8 mouse cellular contexts compared by ENCODE assay signal in genomic region chr13:44819400-44819799, GRCm38 (mm10).
DNase-seq lines count a peak whose midpoint lies in the region; ATAC-seq lines count a peak whose summit lies in the region.

No protein-coding gene starts in this region.

- intact Hi-C loops in heart, postnatal 14 days (cut with DNase I), result no loop called here

- no peak overlapping the region for H3K4me2 ChIP-seq in heart, embryonic 12.5 days
- no peak overlapping the region for H3K4me2 ChIP-seq in intestine, embryonic 16.5 days (ENCODE audit: low read depth, low read length)

- no peak overlapping the region for H3K4me3 ChIP-seq in heart, embryonic 12.5 days
- no peak overlapping the region for H3K4me3 ChIP-seq in intestine, embryonic 16.5 days (ENCODE audit: low read length)

- no peaks in the 10 kb centered on the region for H3K27me3 ChIP-seq in heart, embryonic 12.5 days (replicated peaks)
- no peaks in the 10 kb centered on the region for H3K27me3 ChIP-seq in intestine, embryonic 16.5 days (replicated peaks; ENCODE audit: control insufficient read depth, insufficient read depth, low read length)

- WGBS in heart, embryonic 12.5 days, result 11% methylated on average over 4 of the region's 4 CpGs
- 27% methylated on average over 4 of the region's 4 CpGs for WGBS in intestine, embryonic 16.5 days

- ATAC-seq in heart, embryonic 12.5 days (ENCODE audit: insufficient number of reproducible peaks, low FRiP score), result no peak
- ATAC-seq in intestine, embryonic 16.5 days, result no peak

- peak; percentile 96 for DNase-seq in heart, adult 11 months
- DNase-seq in CD4-positive, CD25-positive, alpha-beta regulatory T cell, adult 2 months (ENCODE audit: low read depth, low spot score), result peak; percentile 86
- DNase-seq in cerebellum, postnatal 10 days, result peak; percentile 69 to 71
- DNase-seq in heart, postnatal 14 days, result peak; percentile 49 to 69
- DNase-seq in lung, postnatal 4 days, result peak; percentile 51 to 64
- DNase-seq in layer of hippocampus, adult 9-10 months (ENCODE audit: low spot score), result no peak

- no peaks in the 10 kb centered on the region for H3K9me3 ChIP-seq in heart, embryonic 12.5 days (replicated peaks)
- no peaks in the 10 kb centered on the region for H3K9me3 ChIP-seq in intestine, embryonic 16.5 days (ENCODE audit: control insufficient read depth, low read length)

- H3K36me3 ChIP-seq in heart, embryonic 12.5 days, result no peaks in the 10 kb centered on the region
- H3K36me3 ChIP-seq in intestine, embryonic 16.5 days (ENCODE audit: control insufficient read depth, insufficient read depth, low read length), result no peaks in the 10 kb centered on the region

- no peak overlapping the region; the same call in 1 of the 2 replicates for H3K27ac ChIP-seq in heart, embryonic 12.5 days (ENCODE audit: poor library complexity, severe bottlenecking)
- H3K27ac ChIP-seq in intestine, embryonic 16.5 days (ENCODE audit: low read length), result no peak overlapping the region

- no peak overlapping the region for H3K9ac ChIP-seq in heart, embryonic 12.5 days
- no peak overlapping the region for H3K9ac ChIP-seq in intestine, embryonic 16.5 days (ENCODE audit: low read depth, low read length)

- H3K4me1 ChIP-seq in heart, embryonic 12.5 days (replicated peaks), result peaks cover 32% of the 10 kb centered on the region
- peaks cover 6% of the 10 kb centered on the region; the same call in 1 of the 2 replicates for H3K4me1 ChIP-seq in intestine, embryonic 16.5 days (ENCODE audit: control insufficient read depth, insufficient read depth, low read length)
